Mouse (Mus musculus): ENCODE measurements around the gene Samhd1. TPM values are rescaled to one million over a fixed set of nuclear protein-coding genes. Genes with fewer than 3 reads are reported as not detected.

Gene Samhd1
- polyA plus RNA-seq, 1 experiment from 2014 or later: 21.7 TPM

DNA sequence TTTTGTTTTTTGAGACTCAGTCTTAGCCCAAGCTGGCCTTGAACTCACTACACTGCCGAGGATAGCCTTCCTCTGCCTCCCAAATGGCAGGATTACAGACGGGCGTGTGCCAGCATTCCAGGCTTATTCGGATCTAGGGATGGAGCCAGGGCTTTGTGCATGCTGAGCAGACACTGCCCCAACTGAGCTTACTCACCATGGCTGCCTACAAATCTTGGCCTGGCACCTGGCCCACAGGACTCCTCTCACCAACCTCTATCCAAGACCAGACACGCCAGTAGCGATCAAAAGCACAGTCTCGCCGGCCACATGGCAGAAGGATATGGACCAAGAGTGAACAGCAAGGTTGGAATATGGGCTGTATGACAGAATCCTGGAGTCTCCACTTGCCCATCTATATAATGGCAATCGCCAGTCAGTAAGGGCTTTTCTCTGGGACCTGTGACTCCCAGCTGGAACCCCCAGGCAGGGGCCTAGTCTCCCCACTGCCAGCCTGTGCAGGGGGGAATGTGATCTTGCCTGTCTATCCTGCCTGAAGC lies 60.8 kb downstream of the Samhd1 start:
- DNase-seq (ENCODE audit: low spot score, missing footprints) (no peak), ATAC-seq (ENCODE audit: low FRiP score) (no peak)
- no peak overlapping the region for H3K4me2 ChIP-seq
- H3K27ac ChIP-seq (ENCODE audit: low read depth, low read length): no peak overlapping the region
- H3K9me3 ChIP-seq (ENCODE audit: control insufficient read depth, low read length): no peaks in the 10 kb centered on the region
- no peak overlapping the region for H3K9ac ChIP-seq (ENCODE audit: low read length)
- no peaks in the 10 kb centered on the region for H3K27me3 ChIP-seq (ENCODE audit: control insufficient read depth, insufficient read depth, low read length)
- H3K36me3 ChIP-seq (ENCODE audit: control insufficient read depth, insufficient read depth, low read length): peaks cover 2% of the 10 kb centered on the region; the same call in 1 of the 2 replicates
- WGBS: 86% methylated on average over 9 of the region's 9 CpGs
- peaks cover 58% of the 10 kb centered on the region for H3K4me1 ChIP-seq (ENCODE audit: control insufficient read depth, insufficient read depth, low read length)
- no peak overlapping the region for H3K4me3 ChIP-seq (ENCODE audit: low read depth, low read length)

DNA sequence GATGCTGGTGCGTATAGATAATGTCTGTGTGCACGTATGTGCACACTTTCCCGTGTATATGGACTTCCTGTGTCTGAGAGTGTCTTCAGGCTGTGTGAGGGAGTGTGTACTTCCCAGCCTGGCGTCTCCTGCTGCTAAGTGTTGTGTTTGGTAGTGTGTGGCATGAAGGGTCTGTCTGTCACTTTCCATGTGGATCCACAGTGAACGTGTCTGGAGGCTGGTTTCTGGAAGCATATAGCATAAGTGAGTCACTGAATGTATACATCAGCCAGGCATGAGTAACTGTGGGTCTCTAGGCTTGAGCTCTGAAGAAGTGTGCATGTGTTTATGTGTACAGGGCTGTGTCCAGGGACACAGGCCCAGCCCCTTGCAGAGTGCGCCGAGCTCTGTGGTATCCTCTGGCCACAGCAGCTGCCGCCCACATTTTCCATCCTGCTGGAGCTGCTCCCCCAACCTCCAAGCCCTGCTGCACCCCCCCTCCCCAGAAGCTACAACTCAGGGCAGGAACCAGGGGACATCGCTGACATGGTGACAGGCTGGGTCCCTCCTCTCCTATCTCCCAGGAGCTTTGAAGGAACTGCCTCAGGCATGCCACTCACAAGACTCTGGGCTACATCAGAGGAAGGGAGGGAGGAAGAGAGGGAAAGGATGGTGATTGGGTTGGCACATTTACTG lies 61.5 kb downstream of the Samhd1 start:
- peaks cover 65% of the 10 kb centered on the region for H3K4me1 ChIP-seq (ENCODE audit: control insufficient read depth, insufficient read depth, low read length)
- H3K27ac ChIP-seq (ENCODE audit: low read depth, low read length): no peak overlapping the region
- no peak overlapping the region for H3K4me3 ChIP-seq (ENCODE audit: low read depth, low read length)
- H3K4me2 ChIP-seq: no peak overlapping the region
- H3K9ac ChIP-seq (ENCODE audit: low read length): no peak overlapping the region
- 85% methylated on average over 9 of the region's 9 CpGs for WGBS
- no peaks in the 10 kb centered on the region for H3K9me3 ChIP-seq (ENCODE audit: control insufficient read depth, low read length)
- DNase-seq (ENCODE audit: low spot score, missing footprints) (no peak), ATAC-seq (ENCODE audit: low FRiP score) (no peak)
- H3K27me3 ChIP-seq (ENCODE audit: control insufficient read depth, insufficient read depth, low read length): no peaks in the 10 kb centered on the region
- H3K36me3 ChIP-seq (ENCODE audit: control insufficient read depth, insufficient read depth, low read length): peaks cover 2% of the 10 kb centered on the region; the same call in 1 of the 2 replicates

GRCm38 (mm10) chr2:157072316-157072990 lies 62.6 kb downstream of the Samhd1 start:
- Histone ChIP-seq H3K4me3 (ENCODE audit: low read depth, low read length) (no peak overlapping the region), H3K36me3 (ENCODE audit: control insufficient read depth, insufficient read depth, low read length) (peaks cover 2% of the 10 kb centered on the region; the same call in 1 of the 2 replicates), H3K27me3 (ENCODE audit: control insufficient read depth, insufficient read depth, low read length) (no peaks in the 10 kb centered on the region), H3K9ac (ENCODE audit: low read length) (no peak overlapping the region), H3K4me2 (no peak overlapping the region), H3K4me1 (ENCODE audit: control insufficient read depth, insufficient read depth, low read length) (peaks cover 68% of the 10 kb centered on the region), H3K9me3 (ENCODE audit: control insufficient read depth, low read length) (no peaks in the 10 kb centered on the region), H3K27ac (ENCODE audit: low read depth, low read length) (no peak overlapping the region)
- no peak for ATAC-seq (ENCODE audit: low FRiP score)
- no peak for DNase-seq (ENCODE audit: low spot score, missing footprints)
- 70% methylated on average over 9 of the region's 9 CpGs for WGBS

GRCm38 (mm10) chr2:157071556-157071955 lies 63.5 kb downstream of the Samhd1 start:
- H3K9ac ChIP-seq (ENCODE audit: low read length): no peak overlapping the region

DNA sequence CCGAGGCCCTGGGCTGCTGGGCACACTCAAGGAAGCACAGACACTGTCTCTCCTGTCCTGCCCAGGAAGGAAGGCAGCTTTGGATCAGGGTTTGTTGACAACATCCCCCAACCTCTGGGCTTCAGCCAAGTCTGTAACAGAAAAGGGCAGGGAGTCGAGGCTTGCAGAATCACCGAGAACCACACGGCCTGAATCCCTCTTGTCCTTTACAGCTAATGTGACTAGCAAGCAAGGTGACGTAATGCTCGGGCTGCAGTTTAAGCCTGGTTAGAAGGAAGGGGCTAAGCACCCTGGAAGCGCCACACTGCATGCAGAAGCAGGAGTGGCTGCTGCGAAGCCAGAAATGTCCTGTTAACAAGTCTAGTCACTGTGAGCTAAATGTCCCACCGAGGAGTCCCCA lies 64.7 kb downstream of the Samhd1 start:
- Histone ChIP-seq H3K36me3 (ENCODE audit: control insufficient read depth, insufficient read depth, low read length) (peaks cover 2% of the 10 kb centered on the region; the same call in 1 of the 2 replicates), H3K27ac (ENCODE audit: low read depth, low read length) (no peak overlapping the region), H3K9ac (ENCODE audit: low read length) (no peak overlapping the region), H3K9me3 (ENCODE audit: control insufficient read depth, low read length) (no peaks in the 10 kb centered on the region), H3K27me3 (ENCODE audit: control insufficient read depth, insufficient read depth, low read length) (no peaks in the 10 kb centered on the region), H3K4me2 (no peak overlapping the region), H3K4me3 (ENCODE audit: low read depth, low read length) (no peak overlapping the region), H3K4me1 (ENCODE audit: control insufficient read depth, insufficient read depth, low read length) (peaks cover 48% of the 10 kb centered on the region)
- 67% methylated on average over 9 of the region's 9 CpGs for WGBS
- no peak for DNase-seq (ENCODE audit: low spot score, missing footprints)
- no peak for ATAC-seq (ENCODE audit: low FRiP score)

More at GRCm38 (mm10) chr2:157071556-157071955, 63.5 kb downstream of the Samhd1 start:
- 73% methylated on average over 2 of the region's 2 CpGs for WGBS
- no peaks in the 10 kb centered on the region for H3K9me3 ChIP-seq (ENCODE audit: control insufficient read depth, low read length)
- H3K27me3 ChIP-seq (ENCODE audit: control insufficient read depth, insufficient read depth, low read length): no peaks in the 10 kb centered on the region
- DNase-seq (ENCODE audit: low spot score, missing footprints) (no peak), ATAC-seq (ENCODE audit: low FRiP score) (no peak)
- H3K4me3 ChIP-seq (ENCODE audit: low read depth, low read length): no peak overlapping the region
- no peak overlapping the region for H3K4me2 ChIP-seq
- H3K4me1 ChIP-seq (ENCODE audit: control insufficient read depth, insufficient read depth, low read length): peaks cover 60% of the 10 kb centered on the region
- H3K36me3 ChIP-seq (ENCODE audit: control insufficient read depth, insufficient read depth, low read length): peaks cover 2% of the 10 kb centered on the region; the same call in 1 of the 2 replicates
- H3K27ac ChIP-seq (ENCODE audit: low read depth, low read length): no peak overlapping the region

GRCm38 (mm10) chr2:157069755-157070315 lies 65.2 kb downstream of the Samhd1 start:
- no peak overlapping the region for H3K27ac ChIP-seq (ENCODE audit: low read depth, low read length)

GRCm38 (mm10) chr2:157069355-157069735 lies 65.7 kb downstream of the Samhd1 start:
- Histone ChIP-seq H3K4me1 (ENCODE audit: control insufficient read depth, insufficient read depth, low read length) (peaks cover 48% of the 10 kb centered on the region), H3K4me3 (ENCODE audit: low read depth, low read length) (no peak overlapping the region), H3K27me3 (ENCODE audit: control insufficient read depth, insufficient read depth, low read length) (no peaks in the 10 kb centered on the region), H3K9ac (ENCODE audit: low read length) (no peak overlapping the region), H3K4me2 (no peak overlapping the region), H3K9me3 (ENCODE audit: control insufficient read depth, low read length) (no peaks in the 10 kb centered on the region), H3K27ac (ENCODE audit: low read depth, low read length) (no peak overlapping the region), H3K36me3 (ENCODE audit: control insufficient read depth, insufficient read depth, low read length) (peaks cover 2% of the 10 kb centered on the region; the same call in 1 of the 2 replicates)
- ATAC-seq (ENCODE audit: low FRiP score): no peak
- DNase-seq (ENCODE audit: low spot score, missing footprints): no peak
- WGBS: 41% methylated on average over 3 of the region's 3 CpGs

More at GRCm38 (mm10) chr2:157069755-157070315, 65.2 kb downstream of the Samhd1 start:
- H3K4me3 ChIP-seq (ENCODE audit: low read depth, low read length): no peak overlapping the region
- ATAC-seq (ENCODE audit: low FRiP score) (no peak), DNase-seq (ENCODE audit: low spot score, missing footprints) (no peak)
- H3K4me1 ChIP-seq (ENCODE audit: control insufficient read depth, insufficient read depth, low read length): peaks cover 48% of the 10 kb centered on the region
- no peak overlapping the region for H3K9ac ChIP-seq (ENCODE audit: low read length)
- WGBS: 55% methylated on average over 3 of the region's 3 CpGs
- no peaks in the 10 kb centered on the region for H3K27me3 ChIP-seq (ENCODE audit: control insufficient read depth, insufficient read depth, low read length)
- H3K9me3 ChIP-seq (ENCODE audit: control insufficient read depth, low read length): no peaks in the 10 kb centered on the region
- H3K4me2 ChIP-seq: no peak overlapping the region
- peaks cover 2% of the 10 kb centered on the region; the same call in 1 of the 2 replicates for H3K36me3 ChIP-seq (ENCODE audit: control insufficient read depth, insufficient read depth, low read length)

DNA sequence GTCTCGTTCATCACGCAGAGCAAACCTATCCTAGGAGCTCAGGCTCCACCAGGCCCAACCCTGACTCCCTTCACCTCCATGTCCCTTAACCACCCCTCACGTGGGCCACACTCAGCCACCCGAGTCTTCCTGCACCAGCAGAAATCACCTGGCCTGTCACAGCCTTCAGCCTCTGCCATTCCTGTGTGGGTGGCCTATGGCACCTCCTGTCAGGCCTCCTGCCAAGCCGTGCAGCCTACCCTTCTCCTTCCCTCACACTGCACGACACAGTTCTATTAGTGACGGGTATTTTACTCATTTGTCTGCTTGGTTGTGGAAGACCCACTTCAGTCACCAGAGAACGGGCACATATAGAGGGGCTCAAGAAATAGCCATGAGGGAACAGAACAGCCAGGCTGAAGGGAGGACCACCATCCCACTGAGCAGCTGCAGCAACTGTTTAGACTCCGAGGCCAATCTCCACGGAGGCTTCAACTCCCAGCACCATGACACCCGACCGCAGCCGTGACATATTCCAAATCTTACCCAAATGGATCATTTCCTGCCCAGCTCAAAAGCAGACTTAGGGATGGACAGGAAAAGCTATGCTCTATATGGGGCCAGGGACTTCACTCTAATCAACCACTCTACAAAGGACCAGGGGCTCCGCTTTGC lies 66.2 kb downstream of the Samhd1 start:
- no peaks in the 10 kb centered on the region for H3K9me3 ChIP-seq (ENCODE audit: control insufficient read depth, low read length)
- H3K27ac ChIP-seq (ENCODE audit: low read depth, low read length): no peak overlapping the region
- H3K4me1 ChIP-seq (ENCODE audit: control insufficient read depth, insufficient read depth, low read length): peaks cover 47% of the 10 kb centered on the region
- no peak for DNase-seq (ENCODE audit: low spot score, missing footprints)
- H3K9ac ChIP-seq (ENCODE audit: low read length): no peak overlapping the region
- H3K4me2 ChIP-seq: no peak overlapping the region
- 76% methylated on average over 14 of the region's 14 CpGs for WGBS
- ATAC-seq (ENCODE audit: low FRiP score): no peak
- no peaks in the 10 kb centered on the region for H3K27me3 ChIP-seq (ENCODE audit: control insufficient read depth, insufficient read depth, low read length)
- peaks cover 2% of the 10 kb centered on the region; the same call in 1 of the 2 replicates for H3K36me3 ChIP-seq (ENCODE audit: control insufficient read depth, insufficient read depth, low read length)
- no peak overlapping the region for H3K4me3 ChIP-seq (ENCODE audit: low read depth, low read length)

Data from midbrain, embryonic 11.5 days (tissue).